Mouse (Mus musculus) stomach, embryonic 14.5 days (tissue): ENCODE results near the gene Gramd4. TPM values are rescaled to one million over a fixed set of nuclear protein-coding genes. Genes with fewer than 3 reads are reported as not detected.
"Not testable (repeated sequence)": the region's sequence is repeated elsewhere in the genome, so short reads cannot be mapped to it uniquely, and the experiment has no call there.

Experiments used
- ATAC-seq: fragments of 200-750 bp; cut with Nextera tagmentation; 2 replicates; pipeline ENCODE4 v1.8.0; 2017; ENCODE audit warnings: low read depth, moderate TSS enrichment; ENCODE audit not compliant: insufficient number of reproducible peaks, insufficient read depth, low FRiP score
- H3K27ac ChIP-seq: fragments of 300-500 bp; sonication (generic); 2 replicates; pipeline ENCODE4 v1.5.1; 2014; ENCODE audit warnings: mild to moderate bottlenecking, low read length, moderate library complexity, mixed read lengths
- H3K27me3 ChIP-seq: fragments of 300-500 bp; sonication (generic); 2 replicates; pipeline ENCODE4 v1.6.1; 2014; ENCODE audit warnings: low read length, control low read depth, mixed read lengths; ENCODE audit not compliant: control insufficient read depth, insufficient read depth
- H3K36me3 ChIP-seq: fragments of 300-500 bp; sonication (generic); 2 replicates; pipeline ENCODE4 v1.6.1; 2014; ENCODE audit warnings: mild to moderate bottlenecking, control low read depth, low read length, moderate library complexity, mixed read lengths; ENCODE audit not compliant: control insufficient read depth, insufficient read depth
- H3K4me1 ChIP-seq: fragments of 300-500 bp; sonication (generic); 2 replicates; pipeline ENCODE4 v1.6.1; 2014; ENCODE audit warnings: low read length, control low read depth, mixed read lengths; ENCODE audit not compliant: control insufficient read depth, insufficient read depth
- H3K4me2 ChIP-seq: fragments of 300-500 bp; sonication (generic); replicated peaks from 2 replicates; pipeline ENCODE4 v1.6.1; 2014; ENCODE audit warnings: low read depth, low read length, control low read depth
- H3K4me3 ChIP-seq: fragments of 300-500 bp; sonication (generic); 2 replicates; pipeline ENCODE4 v1.5.1; 2014; ENCODE audit warnings: low read depth, low read length, control low read depth
- H3K9ac ChIP-seq: fragments of 300-500 bp; sonication (generic); replicated peaks from 2 replicates; pipeline ENCODE4 v1.6.1; 2014; ENCODE audit warnings: low read depth, mild to moderate bottlenecking, control low read depth, low read length, moderate library complexity, mixed read lengths
- H3K9me3 ChIP-seq: fragments of 300-500 bp; sonication (generic); 2 replicates; pipeline ENCODE4 v1.6.1; 2016; ENCODE audit warnings: low read depth, low read length, control low read depth; ENCODE audit not compliant: control insufficient read depth
- WGBS: fragments of 180-500 bp; shearing (Covaris S2); extraction: QIAGEN DNeasy Blood & Tissue Kit; methylation state at CpG from one replicate; pipeline ENCODE4 v1.1.7; 2014; 5-methylcytosine and 5-hydroxymethylcytosine counted together
- polyA plus RNA-seq: library from polyadenylated mRNA; unstranded; fragments of >200 nt; fragmentation: Nextera tagmentation; extraction: Ambion mirVana; gene quantifications from 2 replicates; pipeline ENCODE4 v1.2.1, GENCODE M21; 2014

The Gramd4 gene
- polyA plus RNA-seq, 1 experiment from 2014 or later, result 7.2 TPM

DNA sequence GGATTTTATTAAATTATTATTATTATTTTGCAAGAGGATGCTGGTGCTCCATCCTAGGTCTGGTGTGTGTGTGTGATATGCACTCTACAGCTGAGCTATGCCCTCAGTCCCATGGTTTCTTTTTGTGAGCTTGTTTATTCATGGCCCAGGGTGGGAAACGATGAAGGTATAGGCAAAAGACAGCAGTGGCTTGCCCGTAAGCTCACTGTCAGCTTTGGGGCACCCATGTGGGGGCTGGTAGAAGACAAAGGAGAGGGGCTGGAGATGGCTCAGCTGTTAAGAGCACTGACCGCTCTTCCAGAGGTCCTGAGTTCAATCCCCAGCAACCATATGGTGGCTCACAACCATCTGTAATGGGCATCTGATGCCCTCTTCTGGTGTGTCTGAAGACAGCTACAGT, 123.8 kb downstream of the Gramd4 start:
- 86% methylated on average over 3 of the region's 3 CpGs for WGBS
- not testable (repeated sequence) for H3K4me2 ChIP-seq, H3K27me3 ChIP-seq, H3K36me3 ChIP-seq, H3K9ac ChIP-seq, H3K9me3 ChIP-seq, H3K27ac ChIP-seq, H3K4me3 ChIP-seq, ATAC-seq
- peaks cover 24% of the 10 kb centered on the region for H3K4me1 ChIP-seq

DNA sequence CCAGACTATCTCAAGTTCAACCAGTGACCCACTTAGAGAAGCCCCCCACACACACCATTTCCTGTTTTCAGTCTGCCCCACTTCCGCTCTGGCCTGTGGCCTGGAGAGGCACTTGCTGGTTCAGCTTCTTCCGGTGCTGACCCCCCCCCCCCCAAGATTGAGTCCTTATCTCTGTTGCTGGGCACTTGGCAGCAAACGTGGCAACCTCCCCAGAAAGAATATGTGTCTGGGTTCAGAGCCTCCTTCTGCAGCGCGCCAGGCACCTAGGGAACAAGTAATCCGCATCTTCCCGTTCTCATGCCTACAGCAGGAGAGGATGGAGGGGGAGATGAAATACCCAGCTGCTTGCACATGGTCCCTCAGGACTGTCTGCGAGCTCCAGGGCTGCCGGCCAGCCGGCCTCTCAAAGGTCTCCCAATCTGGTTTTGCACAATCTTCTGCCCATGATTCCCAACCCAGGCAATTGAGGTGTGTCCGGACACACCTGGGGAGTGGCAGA, 124.5 kb downstream of the Gramd4 start:
- ATAC-seq, result no peak
- WGBS, result 35% methylated on average over 11 of the region's 11 CpGs
- no peak overlapping the region for H3K4me2 ChIP-seq
- H3K9ac ChIP-seq, result no peak overlapping the region
- no peaks in the 10 kb centered on the region for H3K9me3 ChIP-seq
- peaks cover 26% of the 10 kb centered on the region for H3K4me1 ChIP-seq
- H3K36me3 ChIP-seq, result no peaks in the 10 kb centered on the region
- H3K27me3 ChIP-seq, result no peaks in the 10 kb centered on the region
- no peak overlapping the region for H3K4me3 ChIP-seq
- H3K27ac ChIP-seq, result peak overlapping the region; percentile 39; the same call in 1 of the 2 replicates

DNA sequence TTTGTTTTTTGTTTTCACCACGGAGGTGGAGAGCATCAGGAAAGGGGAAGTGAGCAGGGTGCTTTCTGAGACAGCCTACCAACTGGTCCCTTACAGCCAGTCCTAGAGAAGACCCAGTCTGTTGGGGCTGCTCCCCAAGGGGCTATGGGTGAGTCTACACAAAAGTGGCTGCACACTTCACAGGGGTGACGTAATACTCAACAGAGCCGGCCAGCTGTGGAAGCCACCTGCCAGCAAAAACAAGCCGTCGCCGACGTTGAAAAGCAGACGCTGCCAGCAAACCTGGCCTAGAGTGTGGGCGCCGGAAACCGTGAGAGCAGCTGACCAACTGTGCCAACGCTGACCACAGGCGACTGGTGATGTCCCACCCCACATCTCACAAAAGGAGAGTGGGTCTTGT, 125.2 kb downstream of the Gramd4 start:
- Histone ChIP-seq H3K4me3 (no peak overlapping the region), H3K4me1 (peaks cover 26% of the 10 kb centered on the region), H3K9ac (no peak overlapping the region), H3K4me2 (no peak overlapping the region), H3K27ac (no peak overlapping the region), H3K27me3 (no peaks in the 10 kb centered on the region), H3K9me3 (no peaks in the 10 kb centered on the region), H3K36me3 (no peaks in the 10 kb centered on the region)
- ATAC-seq, result no peak
- 53% methylated on average over 13 of the region's 13 CpGs for WGBS

DNA sequence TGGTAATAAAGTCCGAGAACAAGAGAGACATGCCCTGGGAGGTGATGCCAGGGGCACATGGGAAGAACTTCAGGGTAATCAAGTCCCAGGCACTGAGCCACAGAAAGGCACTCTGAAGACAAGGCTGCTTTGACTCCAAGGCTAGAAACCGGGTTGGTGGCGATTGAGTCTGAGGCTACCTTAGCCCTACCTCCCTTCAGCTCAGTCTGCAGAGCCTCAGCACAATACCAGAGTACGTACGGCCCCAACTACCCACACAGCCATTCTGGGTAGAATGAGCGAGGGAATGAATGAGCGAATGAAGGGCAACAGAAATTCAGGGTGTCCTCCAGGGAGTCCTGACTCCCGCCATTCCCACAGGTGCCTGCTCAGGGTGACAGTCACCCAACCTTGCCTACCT, 126.0 kb downstream of the Gramd4 start:
- Histone ChIP-seq H3K4me1 (peaks cover 26% of the 10 kb centered on the region), H3K27ac (no peak overlapping the region), H3K36me3 (no peaks in the 10 kb centered on the region), H3K9ac (no peak overlapping the region), H3K4me3 (no peak overlapping the region), H3K4me2 (no peak overlapping the region), H3K9me3 (no peaks in the 10 kb centered on the region), H3K27me3 (no peaks in the 10 kb centered on the region)
- no peak for ATAC-seq
- 92% methylated on average over 8 of the region's 8 CpGs for WGBS

DNA sequence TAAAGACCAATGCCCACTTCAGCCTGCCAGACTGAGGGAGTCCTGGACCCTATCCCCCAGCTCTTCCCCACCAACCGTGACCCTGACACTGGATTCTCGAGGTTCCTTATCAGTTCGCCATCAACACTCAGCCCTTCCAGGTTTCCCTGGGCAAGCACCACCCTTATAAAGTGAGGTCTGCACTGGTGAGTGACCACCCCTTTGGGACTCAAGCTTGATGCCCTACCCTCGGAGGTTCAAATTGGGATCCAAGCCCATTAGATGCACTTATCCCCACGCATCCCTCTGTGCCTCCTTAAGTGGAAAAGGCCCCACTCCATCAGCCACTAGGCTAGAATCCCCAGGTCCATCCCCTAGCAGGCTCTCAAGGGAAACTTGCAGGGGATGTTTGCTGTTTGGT, 126.6 kb downstream of the Gramd4 start:
- Histone ChIP-seq H3K36me3 (no peaks in the 10 kb centered on the region), H3K4me3 (no peak overlapping the region), H3K9ac (no peak overlapping the region), H3K4me2 (peak overlapping the region; percentile 83; the same call in 1 of the 2 replicates), H3K9me3 (no peaks in the 10 kb centered on the region), H3K27ac (no peak overlapping the region), H3K4me1 (peaks cover 32% of the 10 kb centered on the region), H3K27me3 (no peaks in the 10 kb centered on the region)
- 65% methylated on average over 5 of the region's 5 CpGs for WGBS
- ATAC-seq, result no peak

DNA sequence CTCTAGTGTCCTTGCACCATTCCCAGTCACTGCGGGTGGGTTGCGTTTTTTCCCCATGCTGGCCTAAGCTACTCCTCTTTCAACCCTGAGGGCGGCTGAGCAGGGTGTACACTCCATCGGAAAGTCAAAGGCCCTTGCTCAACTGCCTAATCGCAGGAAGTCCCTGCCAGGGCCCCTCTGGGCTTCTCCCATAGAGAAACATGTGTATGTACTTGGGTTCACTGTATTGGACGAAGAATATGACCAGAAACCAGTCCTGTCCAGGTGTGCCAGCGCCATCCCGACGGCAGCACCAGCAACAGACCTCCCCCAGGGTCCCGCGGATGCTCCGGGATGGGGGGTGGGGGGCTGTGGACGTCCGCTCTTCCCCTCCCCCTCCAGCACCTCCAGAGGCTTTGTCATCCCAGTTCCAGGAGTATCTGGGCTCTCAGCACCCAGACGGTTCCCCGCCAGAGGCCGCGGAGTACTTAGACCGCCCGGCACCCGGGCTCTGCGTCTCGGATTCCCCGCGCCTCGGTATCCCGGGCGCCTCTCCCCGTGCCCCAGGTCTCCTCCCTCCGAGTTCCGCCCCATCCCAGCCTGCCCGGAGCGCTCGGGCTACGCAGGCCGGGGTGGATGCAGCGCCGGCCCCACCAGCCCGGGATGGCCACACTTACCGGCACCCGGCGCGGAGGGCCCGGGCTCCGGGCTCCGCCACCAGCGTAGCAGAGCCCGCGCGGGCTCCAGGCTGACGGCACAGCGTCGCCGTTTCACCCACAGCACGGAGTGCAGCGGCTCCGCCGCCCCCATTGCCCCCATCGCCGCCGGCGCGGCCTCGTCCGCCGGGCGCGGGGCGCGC, 127.6 kb downstream of the Gramd4 start:
- Histone ChIP-seq H3K27me3 (no peaks in the 10 kb centered on the region), H3K36me3 (no peaks in the 10 kb centered on the region), H3K27ac (peak overlapping the region; percentile 44), H3K4me3 (peak overlapping the region; percentile 70), H3K4me2 (peak overlapping the region; percentile 83), H3K9me3 (no peaks in the 10 kb centered on the region), H3K4me1 (peaks cover 28% of the 10 kb centered on the region), H3K9ac (peak overlapping the region; percentile 71)
- peak; percentile 29 for ATAC-seq
- WGBS, result under 1% methylated on average over 70 of the region's 70 CpGs

DNA sequence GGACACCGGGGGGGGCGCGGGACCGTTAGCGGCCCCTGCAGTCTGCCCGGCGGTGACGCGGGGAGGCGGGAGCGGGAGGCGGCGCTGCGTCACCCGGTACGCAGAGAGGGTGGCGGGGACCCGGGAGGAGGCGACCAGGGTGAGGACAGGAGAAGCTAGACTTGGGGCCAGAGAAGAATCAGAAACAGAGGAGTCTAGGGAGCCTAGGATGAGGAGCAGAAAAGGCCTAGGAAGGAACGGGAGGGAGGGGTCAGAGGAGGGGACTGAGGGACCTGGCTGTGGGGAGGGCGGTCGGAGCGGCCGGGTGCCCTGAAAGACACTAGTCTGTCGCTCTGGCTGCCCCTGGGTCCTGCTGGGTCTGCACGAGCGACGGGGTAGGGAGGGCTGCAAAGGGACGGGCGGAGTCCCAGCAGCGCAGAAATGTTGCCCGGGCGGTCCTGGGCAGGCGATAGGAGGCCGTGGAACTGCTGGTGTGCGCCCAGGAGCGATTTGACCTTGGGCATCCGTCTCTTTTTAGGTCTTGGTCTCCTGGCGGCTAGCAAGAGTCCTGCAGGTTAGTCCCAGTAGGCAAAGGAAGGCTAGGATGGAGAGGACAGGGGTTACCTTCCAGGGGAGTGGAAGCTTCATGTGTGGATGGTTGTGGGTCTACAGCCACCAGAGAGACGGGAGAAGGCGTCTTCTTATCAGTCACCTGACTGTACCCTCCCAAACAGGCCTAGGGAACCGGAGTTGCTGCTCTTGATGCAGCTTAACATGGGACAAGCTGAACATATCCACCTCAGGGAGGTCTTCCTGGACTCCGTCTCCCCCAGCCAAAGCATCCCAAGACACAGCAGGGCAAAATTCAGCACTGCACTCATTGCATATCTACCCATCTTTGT, 128.4 kb downstream of the Gramd4 start, which contains the start of gene Cerk:
TSS of gene Cerk (minus strand) at position 453 of the 881 bp plus-strand sequence.
- peaks cover 28% of the 10 kb centered on the region for H3K4me1 ChIP-seq
- H3K9ac ChIP-seq, result peak within 1 kb of the TSS; percentile 71
- 3% methylated on average over 43 of the region's 43 CpGs for WGBS
- peak; percentile 33; the same call in 1 of the 2 replicates for ATAC-seq
- no peaks in the 10 kb centered on the region for H3K36me3 ChIP-seq
- peak within 1 kb of the TSS; percentile 44 for H3K27ac ChIP-seq
- H3K4me2 ChIP-seq, result peak within 1 kb of the TSS; percentile 83
- peak within 1 kb of the TSS; percentile 70 for H3K4me3 ChIP-seq
- H3K27me3 ChIP-seq, result no peaks in the 10 kb centered on the region
- no peaks in the 10 kb centered on the region for H3K9me3 ChIP-seq

DNA sequence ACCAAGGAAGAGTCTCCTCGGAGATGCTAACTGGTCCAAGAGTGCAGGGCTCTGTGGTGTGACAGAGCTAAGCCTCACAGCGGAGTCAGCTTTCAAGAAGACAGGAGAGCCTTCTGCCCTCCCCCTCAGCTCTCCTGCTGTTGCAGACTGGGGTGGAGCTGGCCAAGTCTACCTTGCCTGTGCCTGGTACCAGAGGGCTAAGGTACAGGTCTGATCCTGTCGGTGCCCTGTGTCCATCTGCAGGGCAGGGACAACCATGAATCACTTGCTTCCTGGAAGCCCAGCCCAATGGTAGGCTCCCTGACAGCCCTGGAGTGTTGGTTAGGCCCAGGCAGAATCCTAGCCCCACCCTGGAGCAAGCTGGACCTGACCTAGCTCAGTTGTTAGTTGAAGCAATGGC, 129.2 kb downstream of the Gramd4 start:
- peaks cover 28% of the 10 kb centered on the region for H3K4me1 ChIP-seq
- no peak overlapping the region for H3K9ac ChIP-seq

More for the DNA sequence above, 129.2 kb downstream of the Gramd4 start:
- WGBS, result 41% methylated on average over 3 of the region's 3 CpGs
- H3K4me3 ChIP-seq, result no peak overlapping the region
- no peaks in the 10 kb centered on the region for H3K27me3 ChIP-seq
- no peak overlapping the region for H3K27ac ChIP-seq
- no peaks in the 10 kb centered on the region for H3K9me3 ChIP-seq
- H3K36me3 ChIP-seq, result no peaks in the 10 kb centered on the region
- no peak overlapping the region for H3K4me2 ChIP-seq
- no peak for ATAC-seq
